ENCODE assay signal across 7 mouse cellular contexts in the genomic region with DNA sequence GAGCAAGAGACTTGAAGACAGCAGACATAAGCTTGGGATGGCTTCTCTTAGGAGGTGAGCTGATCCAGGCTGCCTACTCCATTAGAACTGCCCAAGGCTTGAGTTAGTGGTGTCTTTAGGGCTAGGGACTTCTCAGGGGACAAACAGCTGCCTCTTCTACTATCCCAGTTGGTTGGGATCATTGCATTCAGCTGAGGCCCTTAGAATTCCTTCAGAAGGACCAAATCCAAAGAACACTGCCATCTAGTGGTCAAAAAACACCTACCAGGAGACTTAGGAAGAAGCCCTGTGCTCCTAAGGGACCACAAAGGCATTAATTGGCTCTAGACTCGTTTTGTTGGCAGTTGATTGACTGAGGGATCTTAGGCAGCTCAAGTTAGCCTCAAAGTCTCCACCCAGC. TPM values are rescaled to one million over a fixed set of nuclear protein-coding genes. Genes with fewer than 3 reads are reported as not detected.
DNase-seq lines count a peak whose midpoint lies in the region; ATAC-seq lines count a peak whose summit lies in the region.

No protein-coding gene starts in this region.

- ATAC-seq in lung, embryonic 16.5 days (ENCODE audit: low read depth): peak; percentile 41
- ATAC-seq in stomach, embryonic 16.5 days (ENCODE audit: insufficient read depth, low FRiP score): 0 out of 2 replicates have a peak, but pooled peaks have one; percentile 30

- WGBS in embryonic facial prominence, embryonic 10.5 days: 4% methylated on average over 1 of the region's 1 CpGs
- 0% methylated on average over 1 of the region's 1 CpGs for WGBS in lung, embryonic 16.5 days
- 0% methylated on average over 1 of the region's 1 CpGs for WGBS in stomach, embryonic 16.5 days

- no peak overlapping the region for H3K4me3 ChIP-seq in embryonic facial prominence, embryonic 10.5 days
- no peak overlapping the region for H3K4me3 ChIP-seq in lung, embryonic 16.5 days (ENCODE audit: low read length)
- no peak overlapping the region for H3K4me3 ChIP-seq in stomach, embryonic 16.5 days (replicated peaks; ENCODE audit: low read length)

- 0 out of 2 replicates have a peak overlapping the region, but pooled peaks have one; percentile 13 for H3K9ac ChIP-seq in lung, embryonic 16.5 days (ENCODE audit: low read length)
- no peak overlapping the region for H3K9ac ChIP-seq in stomach, embryonic 16.5 days (ENCODE audit: low read length)

- no peaks in the 10 kb centered on the region for H3K9me3 ChIP-seq in embryonic facial prominence, embryonic 10.5 days
- H3K9me3 ChIP-seq in lung, embryonic 16.5 days (ENCODE audit: control insufficient read depth, low read length): no peaks in the 10 kb centered on the region
- no peaks in the 10 kb centered on the region for H3K9me3 ChIP-seq in stomach, embryonic 16.5 days (replicated peaks; ENCODE audit: control insufficient read depth, low read length)

- peaks cover 11% of the 10 kb centered on the region for H3K4me1 ChIP-seq in embryonic facial prominence, embryonic 10.5 days
- H3K4me1 ChIP-seq in lung, embryonic 16.5 days (replicated peaks; ENCODE audit: control insufficient read depth, insufficient read depth, low read length): no peaks in the 10 kb centered on the region; the same call in 1 of the 2 replicates
- peaks cover 3% of the 10 kb centered on the region; the same call in 1 of the 2 replicates for H3K4me1 ChIP-seq in stomach, embryonic 16.5 days (ENCODE audit: control insufficient read depth, insufficient read depth, low read length)

- H3K27me3 ChIP-seq in embryonic facial prominence, embryonic 10.5 days (replicated peaks; ENCODE audit: low read depth, poor library complexity, severe bottlenecking): no peaks in the 10 kb centered on the region
- no peaks in the 10 kb centered on the region for H3K27me3 ChIP-seq in lung, embryonic 16.5 days (ENCODE audit: control insufficient read depth, insufficient read depth, low read depth, low read length)
- H3K27me3 ChIP-seq in stomach, embryonic 16.5 days (ENCODE audit: control insufficient read depth, insufficient read depth, low read length): no peaks in the 10 kb centered on the region

- H3K27ac ChIP-seq in embryonic facial prominence, embryonic 10.5 days (replicated peaks): no peak overlapping the region
- no peak overlapping the region for H3K27ac ChIP-seq in lung, embryonic 16.5 days (ENCODE audit: low read length)
- H3K27ac ChIP-seq in stomach, embryonic 16.5 days (ENCODE audit: low read length): 0 out of 2 replicates have a peak overlapping the region, but pooled peaks have one; percentile 9

- peaks cover 16% of the 10 kb centered on the region for H3K36me3 ChIP-seq in embryonic facial prominence, embryonic 10.5 days (replicated peaks)
- peaks cover 7% of the 10 kb centered on the region for H3K36me3 ChIP-seq in lung, embryonic 16.5 days (ENCODE audit: control insufficient read depth, insufficient read depth, low read length)
- peaks cover 4% of the 10 kb centered on the region; the same call in 1 of the 2 replicates for H3K36me3 ChIP-seq in stomach, embryonic 16.5 days (ENCODE audit: control insufficient read depth, insufficient read depth, low read length)

- no peak overlapping the region for H3K4me2 ChIP-seq in lung, embryonic 16.5 days (ENCODE audit: low read depth, low read length)
- H3K4me2 ChIP-seq in stomach, embryonic 16.5 days (ENCODE audit: low read depth, low read length): no peak overlapping the region

- peak; percentile 47 to 52 for DNase-seq in right cerebral cortex, adult 2 months (ENCODE audit: low spot score in 2 of 2)
- no peak for DNase-seq in right cerebral cortex, postnatal 14 days
- peak; percentile 87 for DNase-seq in ZHBTc4 (ENCODE audit: low read depth, low spot score)
- DNase-seq in embryonic facial prominence, embryonic 10.5 days (ENCODE audit: low spot score): peak; percentile 20
- DNase-seq in induced T-regulatory cell, adult 2 months (ENCODE audit: low read depth): peak; percentile 74

RNA-seq across cellular contexts. Expression of a gene that starts 16.3 kb away (rescaled TPM):
- polyA plus RNA-seq in embryonic facial prominence, embryonic 10.5 days (2016; fragmentation: Nextera tagmentation; extraction: Ambion mirVana): 266 and 285 TPM in 2 replicates
- 581 and 600 TPM in 2 replicates for polyA plus RNA-seq in lung, embryonic 16.5 days (2015; fragmentation: Nextera tagmentation; extraction: Ambion mirVana)
- 421 and 424 TPM in 2 replicates for polyA plus RNA-seq in stomach, embryonic 16.5 days (2015; fragmentation: Nextera tagmentation; extraction: Ambion mirVana)

RNA-seq across cellular contexts. Expression of a gene that starts 21.8 kb away (rescaled TPM):
- 269 and 310 TPM in 2 replicates for polyA plus RNA-seq in embryonic facial prominence, embryonic 10.5 days (2016; fragmentation: Nextera tagmentation; extraction: Ambion mirVana)
- polyA plus RNA-seq in lung, embryonic 16.5 days (2015; fragmentation: Nextera tagmentation; extraction: Ambion mirVana): 2,256 and 2,274 TPM in 2 replicates
- 2,158 and 2,387 TPM in 2 replicates for polyA plus RNA-seq in stomach, embryonic 16.5 days (2015; fragmentation: Nextera tagmentation; extraction: Ambion mirVana)

RNA-seq across cellular contexts. Expression of a gene that starts 24.7 kb away (rescaled TPM):
- polyA plus RNA-seq in embryonic facial prominence, embryonic 10.5 days (2016; fragmentation: Nextera tagmentation; extraction: Ambion mirVana): 282 and 290 TPM in 2 replicates
- 141 and 152 TPM in 2 replicates for polyA plus RNA-seq in lung, embryonic 16.5 days (2015; fragmentation: Nextera tagmentation; extraction: Ambion mirVana)
- polyA plus RNA-seq in stomach, embryonic 16.5 days (2015; fragmentation: Nextera tagmentation; extraction: Ambion mirVana): 130 and 142 TPM in 2 replicates
